Mouse (Mus musculus) brain, embryonic 14.5 days (tissue): ENCODE results near the gene Them7.

Experiments
- CTCF ChIP-seq: fragments of 200-500 bp; IDR thresholded peaks from 2 replicates; pipeline ENCODE4 v1.5.1; 2012; ENCODE audit warnings: inconsistent platforms, mild to moderate bottlenecking, moderate library complexity, borderline replicate concordance; ENCODE audit not compliant: insufficient read depth, insufficient read length; ENCODE audit errors: extremely low read depth
- POLR2A ChIP-seq: fragments of 200-500 bp; IDR thresholded peaks from 2 replicates; pipeline ENCODE4 v1.6.1; 2012; ENCODE audit warnings: mild to moderate bottlenecking, inconsistent platforms, borderline replicate concordance; ENCODE audit not compliant: poor library complexity, insufficient read depth, insufficient read length, severe bottlenecking; ENCODE audit errors: extremely low read depth

- no peak for TF ChIP-seq CTCF
- TF ChIP-seq POLR2A: no peak
Measured at GRCm38 (mm10) chr2:105339993-105340392, 115.9 kb downstream of the Them7 start.
